Comparison of ENCODE assay signal across 8 mouse cellular contexts in genomic region chr7:82121746-82122145, GRCm38 (mm10). TPM values are rescaled to one million over a fixed set of nuclear protein-coding genes. Genes with fewer than 3 reads are reported as not detected.
DNase-seq lines count a peak whose midpoint lies in the region; ATAC-seq and TF ChIP-seq lines count a peak whose summit lies in the region.

No protein-coding gene starts in this region.

- H3K4me1 ChIP-seq in neural tube, embryonic 15.5 days: no peaks in the 10 kb centered on the region
- H3K4me1 ChIP-seq in bone marrow, adult 2 months (ENCODE audit: control insufficient read depth, insufficient read depth, low read length): no peaks in the 10 kb centered on the region
- H3K4me1 ChIP-seq in limb, embryonic 11.5 days (ENCODE audit: control insufficient read depth, insufficient read depth, low read length): no peaks in the 10 kb centered on the region

- ATAC-seq in neural tube, embryonic 15.5 days (ENCODE audit: low FRiP score): no peak; the same call in 1 of the 2 replicates
- ATAC-seq in erythroblast, adult 5-6 weeks (replicated peaks; ENCODE audit: low FRiP score, poor library complexity, severe bottlenecking): 0 out of 2 replicates have a peak, but pooled peaks have one; percentile 46
- no peak for ATAC-seq in limb, embryonic 11.5 days (ENCODE audit: insufficient number of reproducible peaks, low FRiP score, low TSS enrichment, low read depth)

- no peak overlapping the region for H3K4me3 ChIP-seq in neural tube, embryonic 15.5 days (replicated peaks)
- H3K4me3 ChIP-seq in bone marrow, adult 2 months (replicated peaks; ENCODE audit: control insufficient read depth, low read depth, low read length): no peak overlapping the region
- H3K4me3 ChIP-seq in limb, embryonic 11.5 days (ENCODE audit: low read depth, low read length): no peak overlapping the region

- no peaks in the 10 kb centered on the region for H3K9me3 ChIP-seq in neural tube, embryonic 15.5 days (replicated peaks)
- H3K9me3 ChIP-seq in limb, embryonic 11.5 days (ENCODE audit: control insufficient read depth, low read length): no peaks in the 10 kb centered on the region

- no peak overlapping the region for H3K9ac ChIP-seq in neural tube, embryonic 15.5 days (replicated peaks)
- no peak overlapping the region for H3K9ac ChIP-seq in limb, embryonic 11.5 days (ENCODE audit: low read length)

- no peaks in the 10 kb centered on the region for H3K27me3 ChIP-seq in neural tube, embryonic 15.5 days (replicated peaks)
- no peaks in the 10 kb centered on the region for H3K27me3 ChIP-seq in limb, embryonic 11.5 days (ENCODE audit: control insufficient read depth, insufficient read depth, low read length)

- no peak for TF ChIP-seq POLR2A in bone marrow, adult 2 months (IDR thresholded peaks at IDR 0.05; ENCODE audit: borderline replicate concordance, control insufficient read depth, low read depth, low read length)

- no peaks in the 10 kb centered on the region for H3K36me3 ChIP-seq in neural tube, embryonic 15.5 days
- H3K36me3 ChIP-seq in limb, embryonic 11.5 days (ENCODE audit: control insufficient read depth, insufficient read depth, low read length): no peaks in the 10 kb centered on the region

- WGBS in neural tube, embryonic 15.5 days: 0% methylated on average over 1 of the region's 1 CpGs
- 0% methylated on average over 1 of the region's 1 CpGs for WGBS in bone marrow, adult 2 months
- 2% methylated on average over 1 of the region's 1 CpGs for WGBS in limb, embryonic 11.5 days

- DNase-seq in neural tube, embryonic 10.5 days (ENCODE audit: extremely low spot score, low spot score): peak; percentile 73
- peak; percentile 80 for DNase-seq in induced T-regulatory cell, adult 2 months (ENCODE audit: low read depth)
- peak; percentile 85 for DNase-seq in limb, embryonic 11.5 days (ENCODE audit: low spot score)
- peak; percentile 53 for DNase-seq in ovary, postnatal 36 days (ENCODE audit: low spot score)
- peak; percentile 84 for DNase-seq in thymus, postnatal 4 days

- no peak overlapping the region for H3K4me2 ChIP-seq in neural tube, embryonic 15.5 days
- H3K4me2 ChIP-seq in limb, embryonic 11.5 days (ENCODE audit: low read depth, severe bottlenecking): no peak overlapping the region

- no peak overlapping the region for H3K27ac ChIP-seq in neural tube, embryonic 15.5 days (replicated peaks)
- H3K27ac ChIP-seq in bone marrow, adult 2 months (ENCODE audit: control insufficient read depth, insufficient read depth, low read depth, low read length, poor library complexity): no peak overlapping the region
- no peak overlapping the region for H3K27ac ChIP-seq in limb, embryonic 11.5 days (replicated peaks; ENCODE audit: low read depth, low read length)

- TF ChIP-seq CTCF in bone marrow, adult 2 months (IDR thresholded peaks at IDR 0.05; ENCODE audit: control insufficient read depth, insufficient read depth, low read length): peak; percentile 80

RNA-seq across cellular contexts. Expression of gene Sh3gl3, which starts 51.9 kb away (rescaled TPM):
- polyA plus RNA-seq in neural tube, embryonic 15.5 days (2015; fragmentation: Nextera tagmentation; extraction: Ambion mirVana): 65.2 and 76.3 TPM in 2 replicates
- 3.0 TPM in 1 of 2 replicates, not detected in the other for polyA plus RNA-seq in bone marrow, adult 2 months (2011; ENCODE audit: insufficient read depth, insufficient read length, low replicate concordance, missing spikeins)
- not detected in 2 replicates for total RNA-seq in erythroblast, adult 5-6 weeks (2015; ENCODE audit: low replicate concordance)
- not detected in 2 replicates for total RNA-seq in erythroblast, adult 5-6 weeks (2017; ENCODE audit: low replicate concordance)
- polyA plus RNA-seq in limb, embryonic 11.5 days (2014; fragmentation: Nextera tagmentation; extraction: Ambion mirVana): 19.4 and 21.1 TPM in 2 replicates
